7 mouse cellular contexts compared by ENCODE assay signal in genomic region chr10:102511807-102512461, GRCm38 (mm10). TPM values are rescaled to one million over a fixed set of nuclear protein-coding genes. Genes with fewer than 3 reads are reported as not detected.
DNase-seq lines count a peak whose midpoint lies in the region; ATAC-seq and TF ChIP-seq lines count a peak whose summit lies in the region.

Gene Rassf9, plus strand, starts transcription at chr10:102512222.

- H3ac ChIP-seq in myocyte (ENCODE audit: control insufficient read depth, insufficient read length) = no peak within 1 kb of the TSS

- DNase-seq in embryo, embryonic 11 days = peak; percentile 64
- peak; percentile 51 for DNase-seq in forebrain, embryonic 14.5 days (ENCODE audit: low spot score)
- no peak for DNase-seq in right cerebral cortex, postnatal 36 days (ENCODE audit: low spot score in 2 of 2)
- DNase-seq in left cerebral cortex, adult 11 months (ENCODE audit: low spot score) = no peak

- H3K4me1 ChIP-seq in forebrain, embryonic 14.5 days (ENCODE audit: control insufficient read depth, insufficient read depth, low read length) = no peaks in the 10 kb centered on the region
- 0 out of 2 replicates have a peak, but pooled peaks cover 5% of the 10 kb centered on the region for H3K4me1 ChIP-seq in hindbrain, embryonic 13.5 days (replicated peaks)
- peaks cover 5% of the 10 kb centered on the region for H3K4me1 ChIP-seq in limb, embryonic 15.5 days

- no peak within 1 kb of the TSS for H3K9ac ChIP-seq in forebrain, embryonic 14.5 days (ENCODE audit: low read length)
- no peak within 1 kb of the TSS for H3K9ac ChIP-seq in hindbrain, embryonic 13.5 days
- H3K9ac ChIP-seq in limb, embryonic 15.5 days = no peak within 1 kb of the TSS

- no peaks in the 10 kb centered on the region for H3K9me3 ChIP-seq in forebrain, embryonic 14.5 days (replicated peaks; ENCODE audit: control insufficient read depth, low read length)
- H3K9me3 ChIP-seq in hindbrain, embryonic 13.5 days = no peaks in the 10 kb centered on the region
- no peaks in the 10 kb centered on the region for H3K9me3 ChIP-seq in limb, embryonic 15.5 days

- no peak within 1 kb of the TSS for H3K4me3 ChIP-seq in forebrain, embryonic 14.5 days (ENCODE audit: low read depth, low read length)
- no peak within 1 kb of the TSS for H3K4me3 ChIP-seq in hindbrain, embryonic 13.5 days
- peak within 1 kb of the TSS; percentile 31 for H3K4me3 ChIP-seq in limb, embryonic 15.5 days
- no peak within 1 kb of the TSS for H3K4me3 ChIP-seq in myocyte

- peak; percentile 92 for ATAC-seq in forebrain, embryonic 14.5 days
- peak; percentile 43; the same call in 1 of the 2 replicates for ATAC-seq in hindbrain, embryonic 13.5 days (ENCODE audit: low FRiP score)
- peak; percentile 88 for ATAC-seq in limb, embryonic 15.5 days (ENCODE audit: insufficient number of reproducible peaks, low FRiP score, low TSS enrichment, low read depth)

- H3K27me3 ChIP-seq in forebrain, embryonic 14.5 days (replicated peaks; ENCODE audit: control insufficient read depth, insufficient read depth, low read length) = no peaks in the 10 kb centered on the region
- H3K27me3 ChIP-seq in hindbrain, embryonic 13.5 days = no peaks in the 10 kb centered on the region
- no peaks in the 10 kb centered on the region for H3K27me3 ChIP-seq in limb, embryonic 15.5 days
- no peaks in the 10 kb centered on the region for H3K27me3 ChIP-seq in myocyte (ENCODE audit: control insufficient read depth, insufficient read depth, insufficient read length)

- no peak for TF ChIP-seq POLR2A in myocyte (IDR thresholded peaks at IDR 0.05; ENCODE audit: insufficient read length, low read depth)

- no peaks in the 10 kb centered on the region for H3K79me2 ChIP-seq in myocyte (ENCODE audit: control insufficient read depth, insufficient read depth)

- no peak within 1 kb of the TSS for H3K27ac ChIP-seq in forebrain, embryonic 14.5 days (ENCODE audit: low read depth, low read length)
- no peak within 1 kb of the TSS for H3K27ac ChIP-seq in hindbrain, embryonic 13.5 days
- peak within 1 kb of the TSS; percentile 79 for H3K27ac ChIP-seq in limb, embryonic 15.5 days

- H3K4me2 ChIP-seq in forebrain, embryonic 14.5 days (ENCODE audit: low read length) = no peak within 1 kb of the TSS
- H3K4me2 ChIP-seq in hindbrain, embryonic 13.5 days = no peak within 1 kb of the TSS
- H3K4me2 ChIP-seq in limb, embryonic 15.5 days = peak within 1 kb of the TSS; percentile 36
- no peak within 1 kb of the TSS for H3K4me2 ChIP-seq in myocyte (ENCODE audit: low read depth)

- WGBS in forebrain, embryonic 14.5 days = 5% methylated on average over 5 of the region's 5 CpGs
- 27% methylated on average over 4 of the region's 5 CpGs for WGBS in hindbrain, embryonic 13.5 days
- 4% methylated on average over 5 of the region's 5 CpGs for WGBS in limb, embryonic 15.5 days

- no peaks in the 10 kb centered on the region for H3K36me3 ChIP-seq in forebrain, embryonic 14.5 days (ENCODE audit: control insufficient read depth, insufficient read depth, low read length)
- no peaks in the 10 kb centered on the region for H3K36me3 ChIP-seq in hindbrain, embryonic 13.5 days
- no peaks in the 10 kb centered on the region for H3K36me3 ChIP-seq in limb, embryonic 15.5 days
- no peaks in the 10 kb centered on the region for H3K36me3 ChIP-seq in myocyte (ENCODE audit: control insufficient read depth, insufficient read depth)

TF ChIP-seq in myocyte, 11 proteins besides CTCF, POLR2A, EP300 and RAD21:
- TF ChIP-seq CEBPB (IDR thresholded peaks at IDR 0.05; ENCODE audit: insufficient read depth, poor library complexity, severe bottlenecking) = 0 out of 2 replicates have a peak, but pooled peaks have one; percentile 23
- no peak for TF ChIP-seq POLR2AphosphoS2 (IDR thresholded peaks at IDR 0.05; ENCODE audit: insufficient read length, low read depth)
- TF ChIP-seq TCF12 (IDR thresholded peaks at IDR 0.05; ENCODE audit: insufficient read depth, poor library complexity, severe bottlenecking) = no peak

RNA-seq across cellular contexts. Expression of gene Rassf9, which starts in this region (rescaled TPM):
- polyA plus RNA-seq in forebrain, embryonic 14.5 days (2014; fragmentation: Nextera tagmentation; extraction: Ambion mirVana) = 1.6 and 2.2 TPM in 2 replicates
- 1.5 and 2.6 TPM in 2 replicates for polyA plus RNA-seq in hindbrain, embryonic 13.5 days (2015; fragmentation: Nextera tagmentation; extraction: Ambion mirVana)
- 4.2 TPM in 2 replicates for polyA plus RNA-seq in limb, embryonic 15.5 days (2015; fragmentation: Nextera tagmentation; extraction: Ambion mirVana)
- polyA plus RNA-seq in myocyte (2012; fragmentation: generic; extraction: Trizol) = not detected

Comparison
In these comparisons a context has a peak if more than half of its experiments do, and no peak if none do; other contexts are left out.
1. DNase-seq: peak in embryo, embryonic 11 days (single experiment) and forebrain, embryonic 14.5 days (single experiment); none in right cerebral cortex, postnatal 36 days (0 of 2) and left cerebral cortex, adult 11 months (single experiment).
2. Peak in every context shown above with its lines, with median percentiles within 50 percentile points of each other: ATAC-seq.